Mouse (Mus musculus): ENCODE results near the gene Cdkl3. TPM values are rescaled to one million over a fixed set of nuclear protein-coding genes. Genes with fewer than 3 reads are reported as not detected.
A peak's percentile ranks its signal among the peaks of the same experiment; 100 is the strongest.

Gene Cdkl3
- polyA plus RNA-seq, 1 experiment from 2014 or later, result 3.9 TPM

DNA sequence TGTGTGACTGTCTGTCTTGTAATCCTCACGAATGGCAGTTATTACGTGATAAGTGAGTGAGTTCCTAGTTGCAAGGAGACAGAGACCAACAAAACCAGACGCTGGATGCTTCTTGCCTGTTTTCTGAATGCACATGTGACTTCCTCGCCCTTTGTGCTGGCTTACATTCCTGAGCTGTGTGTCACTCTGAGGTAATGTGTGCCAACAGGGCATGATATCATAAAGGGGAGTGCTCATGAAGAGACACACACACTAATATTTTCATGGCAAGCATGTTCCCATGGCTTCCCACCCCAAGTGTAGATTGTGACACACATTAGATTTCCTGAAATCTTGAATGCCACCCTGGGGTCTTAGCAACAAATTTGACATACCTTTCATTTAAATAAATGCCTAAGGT is 73.9 kb downstream of the Cdkl3 start:
- Histone ChIP-seq H3K36me3 (ENCODE audit: inconsistent target) (no peaks in the 10 kb centered on the region), H3K79me2 (ENCODE audit: inconsistent target) (no peaks in the 10 kb centered on the region), H3K4me3 (ENCODE audit: inconsistent target) (no peak overlapping the region), H3K27ac (no peak overlapping the region)
- 58% methylated on average over 4 of the region's 4 CpGs for WGBS (ENCODE audit: missing documents)

DNA sequence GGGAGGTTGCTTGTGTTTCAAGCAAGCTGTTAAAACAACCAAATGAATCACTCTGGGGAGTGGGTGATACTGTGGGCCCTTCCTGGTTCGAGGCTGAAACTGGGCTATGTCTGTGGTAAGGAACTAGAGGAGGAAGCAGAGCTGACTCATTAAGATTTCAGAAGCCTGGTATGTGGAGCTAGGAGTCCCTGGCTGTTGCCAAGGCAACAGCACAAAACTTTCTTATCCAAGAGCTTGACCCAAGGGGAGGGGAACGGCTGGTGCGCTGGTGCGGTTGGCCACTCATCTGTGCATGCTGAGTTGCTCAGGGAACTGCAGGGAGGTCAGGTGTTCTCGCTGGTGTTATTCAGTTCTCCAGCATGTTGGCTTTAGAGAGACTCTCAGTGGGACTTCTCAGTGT is 76.0 kb downstream of the Cdkl3 start:
- Histone ChIP-seq H3K79me2 (ENCODE audit: inconsistent target) (no peaks in the 10 kb centered on the region), H3K27ac (peak overlapping the region; percentile 30), H3K36me3 (ENCODE audit: inconsistent target) (no peaks in the 10 kb centered on the region), H3K4me3 (ENCODE audit: inconsistent target) (no peak overlapping the region)
- 0% methylated on average over 4 of the region's 5 CpGs for WGBS (ENCODE audit: missing documents)

DNA sequence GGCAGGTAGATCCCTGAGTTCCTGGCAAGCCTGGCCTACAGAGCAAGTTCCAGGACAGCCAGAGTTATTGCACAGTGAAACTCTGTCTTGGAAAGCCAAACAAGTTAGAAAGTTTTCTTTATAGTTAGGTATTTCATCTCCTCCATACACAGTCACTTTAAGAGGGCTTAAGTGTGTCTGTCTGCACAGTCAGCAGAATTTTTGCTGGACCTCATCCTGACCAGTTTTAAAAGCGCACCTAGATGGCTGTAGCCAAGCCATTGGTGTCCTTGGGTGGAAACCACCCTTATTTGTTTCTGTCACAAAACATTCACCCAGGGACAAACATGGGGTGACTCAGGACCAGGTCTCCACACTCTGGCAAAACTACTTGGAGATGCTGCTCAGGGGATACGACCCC is 76.6 kb downstream of the Cdkl3 start:
- H3K36me3 ChIP-seq (ENCODE audit: inconsistent target), result no peaks in the 10 kb centered on the region
- no peak overlapping the region for H3K4me3 ChIP-seq (ENCODE audit: inconsistent target)
- peak overlapping the region; percentile 30; the same call in 1 of the 2 replicates for H3K27ac ChIP-seq
- no peaks in the 10 kb centered on the region for H3K79me2 ChIP-seq (ENCODE audit: inconsistent target)
- WGBS (ENCODE audit: missing documents), result 94% methylated on average over 2 of the region's 2 CpGs

DNA sequence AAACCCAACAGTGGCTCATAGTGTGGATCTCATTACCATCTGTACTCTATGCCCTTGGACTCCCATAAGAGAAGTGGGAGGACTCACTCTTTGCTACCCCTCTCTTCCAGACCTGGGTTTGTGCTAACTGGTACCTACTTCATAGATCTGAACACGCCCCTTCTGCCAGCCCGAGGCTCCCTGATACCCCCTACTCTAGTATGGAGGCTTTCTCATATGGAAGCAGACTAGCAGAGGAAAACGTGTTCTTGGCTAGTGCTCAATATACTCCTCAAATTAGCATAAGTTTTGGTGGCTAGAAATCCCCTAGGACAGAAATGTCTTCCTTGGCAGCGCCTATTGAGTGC is 81.8 kb downstream of the Cdkl3 start:
- Histone ChIP-seq H3K4me3 (ENCODE audit: inconsistent target) (no peak overlapping the region), H3K79me2 (ENCODE audit: inconsistent target) (no peaks in the 10 kb centered on the region), H3K36me3 (ENCODE audit: inconsistent target) (no peaks in the 10 kb centered on the region), H3K27ac (no peak overlapping the region)
- WGBS (ENCODE audit: missing documents), result 88% methylated on average over 4 of the region's 4 CpGs

DNA sequence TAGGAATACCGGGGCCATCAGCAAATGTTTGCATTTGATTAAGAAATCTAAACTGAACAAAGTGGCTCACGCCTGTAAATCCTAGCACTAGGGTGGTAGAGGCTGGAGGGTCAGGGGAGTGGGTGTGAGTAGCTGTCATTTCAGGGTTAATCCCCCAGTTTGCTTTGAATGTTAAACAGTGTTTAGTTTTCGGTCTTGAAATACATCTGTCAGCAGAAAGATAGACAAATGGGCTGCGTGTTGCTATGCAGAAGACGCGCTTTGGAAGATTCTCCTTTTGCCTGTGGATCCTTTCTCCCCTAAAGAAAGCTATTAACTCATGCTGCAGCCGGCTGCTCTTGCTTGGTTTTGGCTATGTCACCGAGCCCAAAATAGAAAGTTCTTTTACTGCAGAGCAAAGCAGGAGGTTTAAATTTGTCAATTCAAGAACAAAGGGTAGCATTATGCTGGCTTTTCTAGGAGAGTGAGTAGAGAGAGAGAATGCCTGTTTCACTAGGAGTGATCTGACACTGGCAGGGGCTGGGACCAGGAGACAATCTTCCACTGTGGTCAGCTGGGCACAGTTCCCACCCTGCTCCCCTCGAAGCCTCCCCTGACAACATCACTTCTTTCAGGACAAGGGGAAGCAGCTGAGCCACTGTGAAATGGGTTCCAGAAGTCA is 82.3 kb downstream of the Cdkl3 start:
- WGBS (ENCODE audit: missing documents), result 58% methylated on average over 9 of the region's 9 CpGs
- Histone ChIP-seq H3K27ac (no peak overlapping the region), H3K79me2 (ENCODE audit: inconsistent target) (no peaks in the 10 kb centered on the region), H3K4me3 (ENCODE audit: inconsistent target) (no peak overlapping the region), H3K36me3 (ENCODE audit: inconsistent target) (no peaks in the 10 kb centered on the region)

DNA sequence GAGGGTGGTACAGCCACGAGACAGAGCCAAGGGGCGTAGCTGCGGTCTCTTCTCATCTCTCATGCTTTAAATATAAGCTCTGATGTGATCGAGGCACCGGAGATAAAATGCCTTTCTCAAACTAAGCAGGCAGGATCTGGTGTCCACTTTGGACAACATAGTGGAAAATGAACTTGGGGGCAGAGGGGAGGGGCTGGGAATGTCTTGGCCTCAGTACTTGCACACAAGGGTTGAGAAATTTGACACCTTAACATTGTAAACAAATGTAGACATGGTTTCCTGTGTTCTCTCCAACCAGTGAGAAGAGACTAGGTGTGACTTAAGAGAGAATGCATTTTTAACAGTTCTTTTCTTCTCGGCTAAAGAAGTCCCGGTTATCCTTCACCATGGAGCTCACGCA is 85.3 kb downstream of the Cdkl3 start:
- Histone ChIP-seq H3K36me3 (ENCODE audit: inconsistent target) (no peaks in the 10 kb centered on the region), H3K27ac (no peak overlapping the region), H3K79me2 (ENCODE audit: inconsistent target) (no peaks in the 10 kb centered on the region), H3K4me3 (ENCODE audit: inconsistent target) (no peak overlapping the region)
- WGBS (ENCODE audit: missing documents), result 91% methylated on average over 8 of the region's 8 CpGs

DNA sequence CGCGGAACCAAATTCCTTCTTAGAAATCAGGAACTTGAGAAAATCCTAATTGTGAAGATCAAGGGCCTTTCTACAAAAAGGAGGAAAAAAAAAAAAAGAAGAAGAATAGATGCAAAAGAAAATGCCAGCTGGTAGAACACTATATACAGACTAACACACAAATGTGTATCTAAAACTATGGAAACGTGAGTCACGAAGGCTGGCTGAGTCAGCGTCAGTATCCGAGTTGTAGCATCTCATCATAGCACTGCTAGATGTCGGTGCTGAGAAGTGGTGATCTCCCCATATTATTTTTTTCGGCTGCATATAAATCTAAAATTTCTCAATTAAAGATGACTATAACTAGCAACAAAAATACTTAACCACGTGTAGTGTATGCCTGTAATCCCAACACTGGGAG is 87.2 kb downstream of the Cdkl3 start:
- Histone ChIP-seq H3K4me3 (ENCODE audit: inconsistent target) (no peak overlapping the region), H3K79me2 (ENCODE audit: inconsistent target) (no peaks in the 10 kb centered on the region), H3K27ac (no peak overlapping the region), H3K36me3 (ENCODE audit: inconsistent target) (no peaks in the 10 kb centered on the region)
- WGBS (ENCODE audit: missing documents), result 88% methylated on average over 7 of the region's 9 CpGs

DNA sequence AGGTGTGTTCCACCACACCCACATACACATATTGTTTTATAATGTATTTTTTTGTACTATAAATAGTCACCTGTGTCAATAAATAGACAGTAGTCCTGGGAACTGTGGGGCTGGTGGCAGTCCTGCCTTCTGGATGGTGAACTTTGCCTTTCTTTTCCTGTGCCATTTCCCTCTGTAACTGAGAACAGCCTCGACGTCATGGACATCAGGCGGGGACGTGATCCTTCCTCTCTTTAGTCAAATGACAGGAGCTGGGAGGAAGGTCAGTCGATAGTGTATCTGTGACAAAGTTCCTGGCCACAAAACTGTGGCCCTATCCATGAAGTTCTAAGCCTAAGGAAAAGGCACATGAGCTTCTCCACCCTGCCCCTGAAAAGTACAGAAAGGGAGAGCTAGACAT is 90.5 kb downstream of the Cdkl3 start:
- 88% methylated on average over 5 of the region's 5 CpGs for WGBS (ENCODE audit: missing documents)
- no peaks in the 10 kb centered on the region for H3K36me3 ChIP-seq (ENCODE audit: inconsistent target)
- no peak overlapping the region for H3K4me3 ChIP-seq (ENCODE audit: inconsistent target)
- H3K27ac ChIP-seq, result no peak overlapping the region
- peaks cover 3% of the 10 kb centered on the region for H3K79me2 ChIP-seq (ENCODE audit: inconsistent target)

DNA sequence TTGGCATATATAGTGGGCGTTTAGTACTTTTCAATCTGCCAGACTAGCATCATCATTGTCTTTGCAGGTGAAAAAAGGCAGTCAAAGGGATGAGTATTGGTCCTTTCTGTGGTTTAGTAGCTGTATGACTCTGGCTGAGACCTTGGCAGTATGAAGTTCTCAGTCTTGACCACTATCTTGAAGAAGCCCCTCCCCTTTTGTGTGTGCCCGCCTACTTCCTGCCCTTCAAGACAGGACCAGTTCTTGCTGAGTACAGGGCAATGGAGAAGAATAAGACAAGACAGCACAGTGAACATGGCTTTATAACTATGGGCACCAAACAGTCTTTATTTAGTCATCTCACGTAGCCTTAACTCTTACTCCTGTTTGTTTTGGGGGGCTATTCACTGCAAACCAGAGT is 93.0 kb downstream of the Cdkl3 start:
- H3K4me3 ChIP-seq (ENCODE audit: inconsistent target), result no peak overlapping the region
- no peak overlapping the region for H3K27ac ChIP-seq
- 81% methylated on average over 3 of the region's 3 CpGs for WGBS (ENCODE audit: missing documents)
- H3K36me3 ChIP-seq (ENCODE audit: inconsistent target), result no peaks in the 10 kb centered on the region
- H3K79me2 ChIP-seq (ENCODE audit: inconsistent target), result peaks cover 28% of the 10 kb centered on the region

DNA sequence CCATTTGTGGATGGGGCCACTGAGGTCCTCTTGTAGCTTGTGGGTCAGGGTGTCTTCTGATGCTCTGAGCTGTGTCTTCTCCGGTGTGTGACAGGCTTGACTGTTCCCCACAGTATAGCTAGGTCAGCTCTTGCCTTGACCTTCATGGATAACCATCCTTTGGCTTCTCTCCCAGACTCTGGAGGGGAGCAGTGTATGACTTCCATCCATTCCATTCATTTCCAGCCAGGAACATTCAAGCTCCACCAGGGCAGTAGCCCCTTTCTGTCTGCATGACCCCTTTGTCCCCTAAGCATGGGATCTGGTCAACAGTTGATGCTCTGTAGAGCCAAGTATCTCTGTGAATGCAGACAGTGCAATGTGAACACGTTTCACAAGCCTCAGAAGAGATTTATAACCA is 93.6 kb downstream of the Cdkl3 start:
- no peaks in the 10 kb centered on the region for H3K36me3 ChIP-seq (ENCODE audit: inconsistent target)
- H3K27ac ChIP-seq, result no peak overlapping the region
- 73% methylated on average over 2 of the region's 2 CpGs for WGBS (ENCODE audit: missing documents)
- peaks cover 34% of the 10 kb centered on the region for H3K79me2 ChIP-seq (ENCODE audit: inconsistent target)
- no peak overlapping the region for H3K4me3 ChIP-seq (ENCODE audit: inconsistent target)

DNA sequence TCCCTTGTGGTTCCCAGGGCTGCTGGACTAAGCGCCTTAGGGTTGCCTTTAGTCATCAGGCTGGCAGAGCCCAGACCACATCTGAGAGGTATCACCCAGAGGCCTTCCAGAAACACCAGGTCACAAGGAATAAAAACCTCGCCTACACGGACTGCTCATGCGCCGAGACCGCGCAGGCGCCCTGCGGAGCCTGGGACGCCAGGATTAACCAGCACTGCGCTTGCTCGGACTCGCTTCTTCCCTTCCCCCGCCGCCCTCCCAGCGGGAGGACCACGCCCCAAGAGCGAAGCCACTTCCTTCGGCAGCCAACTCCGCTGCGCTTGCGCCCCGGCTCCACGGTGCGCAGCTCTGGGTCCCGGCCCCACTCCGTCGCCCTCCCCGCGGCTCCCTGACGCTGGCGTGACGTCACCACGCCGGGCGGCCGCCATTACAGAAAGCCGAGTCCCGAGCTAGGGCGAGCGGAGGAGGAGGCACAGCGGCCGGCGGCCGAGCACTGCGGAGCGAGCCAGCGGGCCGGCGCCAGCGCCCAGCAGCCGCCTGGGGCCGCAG is 94.5 kb downstream of the Cdkl3 start, which contains the start of gene Ppp2ca:
Gene Ppp2ca (plus strand): TSS at position 284 of the 549 bp plus-strand sequence.
- no peaks in the 10 kb centered on the region for H3K36me3 ChIP-seq (ENCODE audit: inconsistent target)
- H3K27ac ChIP-seq, result peak within 1 kb of the TSS; percentile 75
- peaks cover 43% of the 10 kb centered on the region for H3K79me2 ChIP-seq (ENCODE audit: inconsistent target)
- peak within 1 kb of the TSS; percentile 75 for H3K4me3 ChIP-seq (ENCODE audit: inconsistent target)
- WGBS (ENCODE audit: missing documents), result 1% methylated on average over 34 of the region's 53 CpGs

DNA sequence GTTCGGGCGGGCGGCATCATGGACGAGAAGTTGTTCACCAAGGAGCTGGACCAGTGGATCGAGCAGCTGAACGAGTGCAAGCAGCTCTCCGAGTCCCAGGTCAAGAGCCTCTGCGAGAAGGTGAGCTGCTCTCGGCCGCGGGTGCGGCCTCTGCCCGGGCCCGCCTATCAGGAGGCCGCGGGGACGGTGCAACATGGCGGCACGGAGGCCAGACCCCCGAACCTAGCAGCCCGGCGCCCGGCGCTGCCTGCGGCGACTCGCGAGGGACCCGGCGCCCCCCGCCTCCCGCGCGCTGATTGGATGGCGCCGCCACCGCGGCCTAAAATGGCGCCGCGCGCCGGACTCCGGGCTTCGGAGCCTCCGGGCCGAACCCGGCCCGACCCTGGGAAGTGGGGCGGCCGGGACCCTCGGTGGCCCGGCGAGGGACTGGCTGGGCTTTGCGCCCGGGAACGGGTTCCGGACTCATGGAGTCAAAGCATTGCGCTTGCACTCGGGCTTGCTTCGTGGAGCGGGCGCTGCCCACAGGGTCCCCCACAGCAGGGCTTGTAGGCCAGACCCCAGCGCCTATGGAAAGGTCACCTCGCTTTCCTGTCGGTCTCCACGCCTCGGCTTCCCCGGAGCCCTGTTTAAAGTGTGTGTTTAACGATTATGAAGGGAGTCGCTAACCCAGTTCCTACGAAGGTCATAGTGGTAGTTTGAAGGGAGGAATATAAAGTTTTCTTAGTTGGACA is 95.2 kb downstream of the Cdkl3 start:
- Histone ChIP-seq H3K36me3 (ENCODE audit: inconsistent target) (no peaks in the 10 kb centered on the region), H3K79me2 (ENCODE audit: inconsistent target) (peaks cover 50% of the 10 kb centered on the region), H3K4me3 (ENCODE audit: inconsistent target) (peak overlapping the region; percentile 75), H3K27ac (peak overlapping the region; percentile 73)
- WGBS (ENCODE audit: missing documents), result under 1% methylated on average over 72 of the region's 72 CpGs

DNA sequence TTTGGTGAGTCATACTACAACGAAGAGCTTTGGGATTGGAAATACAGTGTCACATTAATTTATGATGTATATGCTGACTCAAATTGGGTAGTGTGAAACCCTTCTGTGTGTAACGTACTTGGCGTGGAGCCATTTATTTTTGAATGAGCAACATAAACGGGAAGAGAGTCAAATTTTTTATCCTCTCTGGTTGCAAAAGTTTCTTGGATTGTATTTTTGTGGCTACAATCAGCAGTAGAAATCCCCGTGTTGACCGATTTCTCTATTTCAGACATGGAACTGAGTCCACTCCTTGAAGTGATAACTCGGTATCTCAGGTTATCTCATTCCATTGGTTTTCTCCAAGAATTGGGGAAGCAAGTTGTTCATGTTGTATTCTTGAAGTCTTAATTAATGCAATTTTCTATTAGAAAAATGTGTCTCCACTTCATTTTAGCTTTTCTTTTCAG is 95.8 kb downstream of the Cdkl3 start:
- H3K27ac ChIP-seq, result peak overlapping the region; percentile 73
- peaks cover 56% of the 10 kb centered on the region for H3K79me2 ChIP-seq (ENCODE audit: inconsistent target)
- peak overlapping the region; percentile 75 for H3K4me3 ChIP-seq (ENCODE audit: inconsistent target)
- no peaks in the 10 kb centered on the region for H3K36me3 ChIP-seq (ENCODE audit: inconsistent target)
- WGBS (ENCODE audit: missing documents), result 0% methylated on average over 7 of the region's 7 CpGs

DNA sequence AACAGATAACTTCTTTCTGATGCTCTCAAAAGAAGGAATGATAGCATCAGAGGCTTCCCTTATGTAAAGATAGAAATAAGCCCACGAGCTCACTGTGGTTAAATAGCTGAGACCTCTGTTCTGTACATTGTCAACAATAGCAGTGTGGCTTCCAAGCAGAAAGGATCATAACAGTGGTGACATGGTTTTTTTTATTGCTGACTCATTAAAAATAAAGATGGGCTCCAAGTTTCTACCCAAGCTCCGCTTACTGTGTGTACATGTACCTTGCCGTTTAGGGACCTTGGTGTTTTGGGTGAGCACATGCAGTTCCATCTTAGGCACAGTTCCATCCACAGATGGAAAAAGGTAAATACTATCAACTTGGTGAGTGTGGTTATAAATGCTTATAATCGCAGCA is 99.0 kb downstream of the Cdkl3 start:
- Histone ChIP-seq H3K4me3 (ENCODE audit: inconsistent target) (no peak overlapping the region), H3K27ac (no peak overlapping the region), H3K36me3 (ENCODE audit: inconsistent target) (no peaks in the 10 kb centered on the region), H3K79me2 (ENCODE audit: inconsistent target) (peaks cover 88% of the 10 kb centered on the region)
- WGBS (ENCODE audit: missing documents), result 61% methylated on average over 4 of the region's 4 CpGs

DNA sequence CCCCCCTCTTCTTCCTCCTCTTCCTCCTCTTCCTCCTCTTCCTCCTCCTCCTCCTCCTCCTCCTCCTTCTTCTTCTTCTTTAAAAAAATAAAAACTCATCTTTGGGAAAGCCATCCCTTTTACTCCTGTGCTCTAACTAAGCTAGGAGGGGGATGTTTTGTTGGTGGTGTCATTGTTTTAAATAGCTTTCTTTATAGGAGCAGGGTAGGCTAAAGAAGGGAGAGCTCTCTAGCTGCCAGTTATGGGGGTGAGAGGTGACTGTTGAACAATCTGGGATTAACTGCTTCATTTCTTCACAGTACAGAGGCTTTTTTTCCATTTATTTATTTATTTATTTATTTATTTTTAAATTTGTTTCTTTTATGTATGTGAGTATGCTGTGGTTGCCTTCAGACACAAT is 101.5 kb downstream of the Cdkl3 start:
- Histone ChIP-seq H3K79me2 (ENCODE audit: inconsistent target) (peaks cover 100% of the 10 kb centered on the region), H3K4me3 (ENCODE audit: inconsistent target) (no peak overlapping the region), H3K27ac (no peak overlapping the region), H3K36me3 (ENCODE audit: inconsistent target) (no peaks in the 10 kb centered on the region)

All from macrophage (primary cell).